Mouse (Mus musculus): Measurements from ENCODE around the gene Vash1.

DNA sequence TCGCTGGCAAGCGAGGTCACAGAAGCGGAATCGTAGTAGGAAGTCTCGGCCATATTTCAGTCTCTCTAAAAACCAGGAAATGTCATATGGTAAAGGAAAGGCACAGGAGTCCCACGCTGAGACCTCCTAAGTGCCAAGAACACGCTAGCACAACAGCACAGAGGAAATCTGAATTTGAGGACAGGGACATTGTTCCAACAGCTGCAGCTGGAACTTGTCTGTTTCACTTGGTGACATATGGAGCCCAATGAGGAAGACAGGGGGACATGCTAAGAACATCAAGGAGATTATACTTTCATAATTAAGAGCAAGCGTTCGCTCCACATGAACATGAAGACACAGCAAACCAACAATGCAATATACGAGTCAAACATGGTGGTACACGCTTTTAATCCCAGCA lies 38.5 kb downstream of the Vash1 start:
- TF ChIP-seq CTCF (IDR thresholded peaks at IDR 0.05; ENCODE audit: low read depth) (no peak), EP300 (IDR thresholded peaks at IDR 0.05; ENCODE audit: low read depth) (no peak)

All from liver, embryonic 14.5 days (tissue).